Comparison of ENCODE assay signal across 18 mouse cellular contexts in the genomic region with DNA sequence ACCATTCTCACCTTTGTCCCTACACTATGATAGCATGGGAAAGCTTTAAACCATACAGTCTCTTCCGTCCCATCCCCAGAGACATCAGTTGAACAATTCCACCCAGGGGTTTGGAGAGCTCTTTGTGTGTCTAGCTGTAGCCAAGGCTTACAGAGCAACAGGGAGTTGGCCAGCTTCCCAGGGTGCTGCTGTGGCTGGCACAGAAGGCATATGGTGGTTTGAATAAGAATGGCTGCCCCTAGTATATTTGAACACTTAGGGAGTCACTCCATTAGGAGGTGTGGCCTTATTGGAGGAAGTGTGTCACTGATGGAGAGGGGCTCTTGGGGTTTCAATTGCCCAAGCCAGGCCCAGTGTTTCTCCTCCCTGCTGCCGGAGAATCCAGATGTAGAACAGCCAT. TPM values are rescaled to one million over a fixed set of nuclear protein-coding genes. Genes with fewer than 3 reads are reported as not detected.
DNase-seq lines count a peak whose midpoint lies in the region; ATAC-seq lines count a peak whose summit lies in the region.
"Had no signal": no experiment of that assay in that cellular context is flagged by ENCODE, and none has a peak within 500 bp of the region (broad histone marks: within the 10 kb centered on the region; RNA-seq: fewer than 3 reads in every experiment).

No protein-coding gene starts in this region.

- H3K9ac ChIP-seq in forebrain, embryonic 14.5 days (ENCODE audit: low read length) = no peak overlapping the region
- H3K9ac ChIP-seq in forebrain, embryonic 11.5 days (ENCODE audit: low read length) = no peak overlapping the region
- H3K9ac ChIP-seq in neural tube, embryonic 15.5 days (replicated peaks) = no peak overlapping the region
- H3K9ac ChIP-seq: heart, embryonic 13.5 days had no signal

- peak; percentile 90 for ATAC-seq in forebrain, embryonic 14.5 days
- ATAC-seq in forebrain, embryonic 11.5 days (replicated peaks; ENCODE audit: low FRiP score) = no peak
- no peak for ATAC-seq in neural tube, embryonic 15.5 days (ENCODE audit: low FRiP score)
- no peak for ATAC-seq in megakaryocyte progenitor cell, adult 5-6 weeks (replicated peaks; ENCODE audit: poor library complexity)
- ATAC-seq: Patski had no signal

- peaks cover 5% of the 10 kb centered on the region; the same call in 1 of the 2 replicates for H3K4me1 ChIP-seq in forebrain, embryonic 14.5 days (ENCODE audit: control insufficient read depth, insufficient read depth, low read length)
- H3K4me1 ChIP-seq in forebrain, embryonic 11.5 days (replicated peaks; ENCODE audit: control insufficient read depth, insufficient read depth, low read length) = no peaks in the 10 kb centered on the region
- H3K4me1 ChIP-seq in neural tube, embryonic 15.5 days = peaks cover 42% of the 10 kb centered on the region
- H3K4me1 ChIP-seq: heart, embryonic 13.5 days had no signal

- no peak overlapping the region for H3K4me3 ChIP-seq in forebrain, embryonic 14.5 days (ENCODE audit: low read depth, low read length)
- H3K4me3 ChIP-seq in forebrain, embryonic 11.5 days (ENCODE audit: low read depth, low read length) = no peak overlapping the region
- H3K4me3 ChIP-seq in neural tube, embryonic 15.5 days (replicated peaks) = no peak overlapping the region
- H3K4me3 ChIP-seq: heart, embryonic 13.5 days; limb, embryonic 10.5 days; myocyte had no signal

- no peak overlapping the region for H3K27ac ChIP-seq in forebrain, embryonic 14.5 days (ENCODE audit: low read depth, low read length)
- H3K27ac ChIP-seq in forebrain, embryonic 11.5 days (ENCODE audit: low read depth, low read length) = no peak overlapping the region
- peak overlapping the region; percentile 30 for H3K27ac ChIP-seq in neural tube, embryonic 15.5 days (replicated peaks)
- H3K27ac ChIP-seq: heart, embryonic 13.5 days; limb, embryonic 10.5 days had no signal

- 46% methylated on average over 2 of the region's 2 CpGs for WGBS in forebrain, embryonic 14.5 days
- 83% methylated on average over 2 of the region's 2 CpGs for WGBS in forebrain, embryonic 11.5 days
- WGBS in neural tube, embryonic 15.5 days = 59% methylated on average over 2 of the region's 2 CpGs

- H3K27me3 ChIP-seq in forebrain, embryonic 14.5 days (replicated peaks; ENCODE audit: control insufficient read depth, insufficient read depth, low read length) = no peaks in the 10 kb centered on the region
- no peaks in the 10 kb centered on the region for H3K27me3 ChIP-seq in forebrain, embryonic 11.5 days (ENCODE audit: control insufficient read depth, insufficient read depth, low read length)
- no peaks in the 10 kb centered on the region; the same call in 1 of the 2 replicates for H3K27me3 ChIP-seq in neural tube, embryonic 15.5 days (replicated peaks)
- H3K27me3 ChIP-seq: heart, embryonic 13.5 days had no signal

- DNase-seq in forebrain, embryonic 14.5 days (ENCODE audit: low spot score) = peak; percentile 89
- DNase-seq in forebrain, embryonic 11.5 days (ENCODE audit: low spot score) = no peak
- DNase-seq in left cerebral cortex, postnatal 4 days = peak; percentile 83
- DNase-seq in left cerebral cortex, adult 8-10 months (ENCODE audit: low spot score in 2 of 2) = no peak
- DNase-seq in cerebellum, adult 9-10 months = peak; percentile 41
- DNase-seq: adrenal gland, adult 8-10 months; gastrocnemius, postnatal 10 days; thymus, postnatal 36 days had no signal

- H3K4me2 ChIP-seq in forebrain, embryonic 14.5 days (ENCODE audit: low read length) = no peak overlapping the region
- no peak overlapping the region for H3K4me2 ChIP-seq in forebrain, embryonic 11.5 days (ENCODE audit: low read depth, low read length, severe bottlenecking)
- H3K4me2 ChIP-seq in neural tube, embryonic 15.5 days = no peak overlapping the region
- H3K4me2 ChIP-seq: heart, embryonic 13.5 days had no signal

- intact Hi-C loops in left cerebral cortex, postnatal 4 days (cut with DNase I) = no loop called here

- no peaks in the 10 kb centered on the region for H3K36me3 ChIP-seq in forebrain, embryonic 14.5 days (ENCODE audit: control insufficient read depth, insufficient read depth, low read length)
- H3K36me3 ChIP-seq in forebrain, embryonic 11.5 days (ENCODE audit: control insufficient read depth, insufficient read depth, low read length) = no peaks in the 10 kb centered on the region
- no peaks in the 10 kb centered on the region for H3K36me3 ChIP-seq in neural tube, embryonic 15.5 days
- H3K36me3 ChIP-seq: heart, embryonic 13.5 days; limb, embryonic 10.5 days had no signal

- H3K9me3 ChIP-seq in forebrain, embryonic 14.5 days (replicated peaks; ENCODE audit: control insufficient read depth, low read length) = no peaks in the 10 kb centered on the region
- H3K9me3 ChIP-seq in forebrain, embryonic 11.5 days (ENCODE audit: control insufficient read depth, low read length) = no peaks in the 10 kb centered on the region
- H3K9me3 ChIP-seq in neural tube, embryonic 15.5 days (replicated peaks) = no peaks in the 10 kb centered on the region
- H3K9me3 ChIP-seq: heart, embryonic 13.5 days; limb, embryonic 10.5 days had no signal

RNA-seq across cellular contexts. Expression of gene Aym1, which starts 57.5 kb away (rescaled TPM):
- polyA plus RNA-seq in forebrain, embryonic 14.5 days (2014; fragmentation: Nextera tagmentation; extraction: Ambion mirVana) = not detected in 2 replicates
- not detected in 2 replicates for polyA plus RNA-seq in forebrain, embryonic 11.5 days (2014; fragmentation: Nextera tagmentation; extraction: Ambion mirVana)
- not detected for total RNA-seq in left cerebral cortex, postnatal 4 days (2021)
- not detected for total RNA-seq in left cerebral cortex, adult 8-10 months (2022)
- polyA plus RNA-seq in neural tube, embryonic 15.5 days (2015; fragmentation: Nextera tagmentation; extraction: Ambion mirVana) = not detected in 2 replicates
- not detected in 2 replicates for total RNA-seq in megakaryocyte progenitor cell, adult 5-6 weeks (2015)
- total RNA-seq in megakaryocyte progenitor cell, adult 5-6 weeks (2017) = not detected in 2 replicates
- total RNA-seq: adrenal gland, adult 8-10 months; gastrocnemius, postnatal 10 days; megakaryocyte, adult 5-6 weeks had no signal
- polyA plus RNA-seq: heart, embryonic 13.5 days; kidney, embryonic 16.5 days; limb, embryonic 10.5 days; liver, embryonic 16.5 days; myocyte; Patski; stomach, embryonic 14.5 days had no signal

Comparison
In these comparisons a context has a peak if more than half of its experiments do, and no peak if none do; other contexts are left out.
1. DNase-seq: peak in forebrain, embryonic 14.5 days (single experiment), left cerebral cortex, postnatal 4 days (single experiment) and cerebellum, adult 9-10 months (single experiment); none in forebrain, embryonic 11.5 days (single experiment) and left cerebral cortex, adult 8-10 months (0 of 2).